Mouse (Mus musculus) hindbrain, embryonic 12.5 days (tissue): Measurements from ENCODE around the gene Wdr92. TPM values are rescaled to one million over a fixed set of nuclear protein-coding genes. Genes with fewer than 3 reads are reported as not detected.
A peak's percentile ranks its signal among the peaks of the same experiment; 100 is the strongest.

ENCODE experiments used
- ATAC-seq: fragments of 200-750 bp; cut with Nextera tagmentation; 2 replicates; pipeline ENCODE4 v1.8.0; 2017; ENCODE audit warnings: moderate TSS enrichment; ENCODE audit not compliant: low FRiP score
- H3K27ac ChIP-seq: fragments of 300-500 bp; sonication (generic); 2 replicates; pipeline ENCODE4 v1.5.1; 2016; ENCODE audit warnings: mild to moderate bottlenecking
- H3K27me3 ChIP-seq: fragments of 300-500 bp; sonication (generic); 2 replicates; pipeline ENCODE4 v1.6.1; 2016; ENCODE audit warnings: mild to moderate bottlenecking
- H3K36me3 ChIP-seq: fragments of 300-500 bp; sonication (generic); 2 replicates; pipeline ENCODE4 v1.6.1; 2016; ENCODE audit warnings: mild to moderate bottlenecking
- H3K4me1 ChIP-seq: fragments of 300-500 bp; sonication (generic); 2 replicates; pipeline ENCODE4 v1.6.1; 2016
- H3K4me2 ChIP-seq: fragments of 300-500 bp; sonication (generic); replicated peaks from 2 replicates; pipeline ENCODE4 v1.6.1; 2016; ENCODE audit warnings: mild to moderate bottlenecking
- H3K4me3 ChIP-seq: fragments of 300-500 bp; sonication (generic); 2 replicates; pipeline ENCODE4 v1.5.1; 2016; ENCODE audit warnings: mild to moderate bottlenecking
- H3K9ac ChIP-seq: fragments of 300-500 bp; sonication (generic); 2 replicates; pipeline ENCODE4 v1.6.1; 2016; ENCODE audit warnings: mild to moderate bottlenecking, moderate library complexity
- H3K9me3 ChIP-seq: fragments of 300-500 bp; sonication (generic); replicated peaks from 2 replicates; pipeline ENCODE4 v1.6.1; 2016; ENCODE audit warnings: mild to moderate bottlenecking
- WGBS: fragments of 180-500 bp; shearing (Covaris S2); methylation state at CpG from one replicate; pipeline ENCODE4 v1.1.7; 2016; 5-methylcytosine and 5-hydroxymethylcytosine counted together
- polyA plus RNA-seq: library from polyadenylated mRNA; unstranded; fragments of >200 nt; fragmentation: Nextera tagmentation; extraction: Ambion mirVana; gene quantifications from 2 replicates; pipeline ENCODE4 v1.2.1, GENCODE M21; 2016

The Wdr92 gene
- polyA plus RNA-seq, 1 experiment from 2014 or later = 26.3 TPM

DNA sequence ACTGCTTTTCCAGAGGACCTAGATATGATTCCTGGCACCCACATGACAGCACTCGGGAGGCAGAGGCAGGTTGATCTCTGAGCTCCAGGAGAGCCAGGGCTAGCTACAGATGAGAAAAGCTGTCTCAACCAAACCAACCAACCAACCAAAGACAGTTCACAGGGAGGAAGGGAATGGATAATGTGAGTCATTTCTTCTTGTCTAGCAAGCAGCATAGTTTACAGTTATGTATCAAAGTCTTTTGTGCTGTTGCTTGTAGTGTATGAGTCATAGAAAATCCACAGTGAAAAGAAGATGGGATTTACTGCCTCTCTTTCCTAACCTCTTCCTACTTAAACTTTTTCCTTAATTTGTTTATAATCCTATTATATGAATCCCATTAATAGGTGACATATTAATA, 5.3 kb upstream of the Wdr92 start:
- no peak for ATAC-seq
- Histone ChIP-seq H3K4me1 (peaks cover 4% of the 10 kb centered on the region; the same call in 1 of the 2 replicates), H3K9ac (no peak overlapping the region), H3K36me3 (peaks cover 5% of the 10 kb centered on the region; the same call in 1 of the 2 replicates), H3K4me3 (no peak overlapping the region), H3K27me3 (no peaks in the 10 kb centered on the region), H3K27ac (no peak overlapping the region), H3K4me2 (no peak overlapping the region), H3K9me3 (0 out of 2 replicates have a peak, but pooled peaks cover 4% of the 10 kb centered on the region)
- 96% methylated on average over 1 of the region's 1 CpGs for WGBS

- H3K4me2 ChIP-seq = no peak overlapping the region
- H3K4me1 ChIP-seq = peaks cover 4% of the 10 kb centered on the region; the same call in 1 of the 2 replicates
- WGBS = 91% methylated on average over 3 of the region's 3 CpGs
- H3K27ac ChIP-seq = no peak overlapping the region
- no peaks in the 10 kb centered on the region for H3K9me3 ChIP-seq
- no peak overlapping the region for H3K9ac ChIP-seq
- ATAC-seq = no peak
- H3K27me3 ChIP-seq = no peaks in the 10 kb centered on the region
- H3K4me3 ChIP-seq = no peak overlapping the region
- no peaks in the 10 kb centered on the region for H3K36me3 ChIP-seq
These were observed 1.2 kb upstream of the Wdr92 start for GRCm38 (mm10) chr11:17180753-17181152.

DNA sequence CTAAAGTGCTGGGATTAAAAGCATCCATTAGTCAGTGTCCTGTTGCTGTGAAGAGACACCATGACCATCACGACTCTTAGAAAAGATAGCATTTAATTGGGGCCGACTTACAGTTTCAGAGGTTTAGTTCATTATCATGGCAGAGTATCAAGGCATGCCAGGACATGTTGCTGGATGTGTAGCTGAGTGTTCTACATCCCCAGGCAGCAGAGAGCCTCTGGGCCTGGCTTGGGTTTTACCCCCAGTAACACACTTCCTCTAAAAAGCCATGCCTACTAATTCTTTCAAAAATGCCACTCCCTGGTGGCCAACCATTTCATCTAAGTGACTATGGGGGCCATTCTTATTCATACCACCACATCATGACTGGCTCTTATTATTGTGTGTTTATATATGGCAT, 1.3 kb downstream of the Wdr92 start:
- ATAC-seq = no peak
- WGBS = 92% methylated on average over 2 of the region's 2 CpGs
- Histone ChIP-seq H3K27ac (no peak overlapping the region), H3K27me3 (no peaks in the 10 kb centered on the region), H3K4me2 (no peak overlapping the region), H3K4me3 (no peak overlapping the region), H3K9me3 (no peaks in the 10 kb centered on the region), H3K36me3 (no peaks in the 10 kb centered on the region), H3K9ac (no peak overlapping the region), H3K4me1 (peaks cover 4% of the 10 kb centered on the region; the same call in 1 of the 2 replicates)

DNA sequence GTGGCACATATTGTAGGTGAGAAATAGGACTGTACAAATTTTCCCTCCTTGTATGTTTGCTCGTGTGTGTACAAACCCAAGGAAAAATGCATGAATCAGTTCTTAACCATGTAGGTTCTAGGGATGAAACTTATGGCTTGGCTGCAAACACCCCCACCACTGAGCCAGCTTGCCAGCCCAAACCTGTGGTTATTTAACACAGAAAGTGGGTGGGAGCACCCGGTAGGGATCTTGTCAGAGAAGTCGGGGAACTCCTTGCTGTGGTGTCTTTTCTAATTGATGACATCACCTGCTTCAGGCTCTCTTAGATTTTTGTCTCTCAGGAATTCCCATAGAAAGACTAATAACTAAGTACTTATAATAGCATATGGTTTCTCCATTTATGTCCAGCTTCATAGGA, 5.7 kb downstream of the Wdr92 start:
- H3K4me3 ChIP-seq = no peak overlapping the region
- ATAC-seq = no peak
- no peaks in the 10 kb centered on the region for H3K27me3 ChIP-seq
- H3K36me3 ChIP-seq = no peaks in the 10 kb centered on the region
- no peak overlapping the region for H3K4me2 ChIP-seq
- H3K9me3 ChIP-seq = no peaks in the 10 kb centered on the region
- no peak overlapping the region for H3K9ac ChIP-seq
- H3K4me1 ChIP-seq = no peaks in the 10 kb centered on the region
- WGBS = 84% methylated on average over 3 of the region's 3 CpGs
- H3K27ac ChIP-seq = no peak overlapping the region

GRCm38 (mm10) chr11:17188786-17189185, 6.9 kb downstream of the Wdr92 start:
- Histone ChIP-seq H3K4me1 (no peaks in the 10 kb centered on the region), H3K27me3 (no peaks in the 10 kb centered on the region), H3K4me3 (no peak overlapping the region), H3K9ac (no peak overlapping the region), H3K9me3 (no peaks in the 10 kb centered on the region), H3K27ac (no peak overlapping the region), H3K36me3 (no peaks in the 10 kb centered on the region), H3K4me2 (no peak overlapping the region)
- 32% methylated on average over 3 of the region's 3 CpGs for WGBS
- ATAC-seq = no peak

DNA sequence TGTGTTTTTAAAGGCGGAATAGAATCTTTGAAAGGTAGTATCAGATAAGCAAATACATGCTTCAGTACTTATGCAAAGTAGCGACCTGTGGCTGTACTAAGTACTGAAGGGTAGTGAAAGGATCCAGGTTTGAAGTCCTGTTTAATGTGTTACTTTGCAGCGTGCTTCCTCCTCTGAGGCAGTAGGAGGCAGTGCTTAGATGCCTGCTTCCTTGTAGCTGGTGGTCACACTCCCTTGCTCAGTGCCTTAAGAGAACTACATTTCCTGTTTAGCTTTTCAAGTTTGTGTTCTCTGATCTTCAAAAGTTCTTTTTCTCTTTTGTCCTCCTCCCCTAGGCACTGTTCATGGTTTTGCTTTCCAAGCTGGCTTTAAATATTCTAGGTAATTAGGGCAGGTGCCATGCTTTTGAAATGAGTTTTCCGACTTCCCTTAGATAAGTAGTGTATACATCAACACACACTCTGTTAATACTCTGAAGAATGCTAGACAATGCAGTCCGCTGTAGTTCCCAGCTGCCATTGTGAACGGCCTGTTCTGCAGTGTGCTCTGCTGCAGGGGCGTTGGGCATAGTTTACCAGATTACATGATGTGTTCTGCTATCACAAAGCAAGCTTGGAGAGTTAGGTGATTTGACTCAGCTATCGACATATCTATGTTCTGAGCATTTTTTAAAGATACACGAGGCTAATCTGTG, 10.4 kb downstream of the Wdr92 start:
- 82% methylated on average over 9 of the region's 9 CpGs for WGBS
- no peak for ATAC-seq
- H3K27me3 ChIP-seq = no peaks in the 10 kb centered on the region

GRCm38 (mm10) chr11:17199170-17199569, 17.3 kb downstream of the Wdr92 start:
- Histone ChIP-seq H3K27me3 (no peaks in the 10 kb centered on the region), H3K9me3 (no peaks in the 10 kb centered on the region), H3K4me1 (no peaks in the 10 kb centered on the region), H3K4me3 (no peak overlapping the region), H3K9ac (no peak overlapping the region), H3K4me2 (no peak overlapping the region), H3K27ac (no peak overlapping the region), H3K36me3 (peaks cover 55% of the 10 kb centered on the region)
- ATAC-seq = no peak
- 91% methylated on average over 5 of the region's 5 CpGs for WGBS

More for the DNA sequence above, 10.4 kb downstream of the Wdr92 start:
- no peak overlapping the region for H3K4me2 ChIP-seq
- no peaks in the 10 kb centered on the region for H3K4me1 ChIP-seq
- H3K4me3 ChIP-seq = no peak overlapping the region
- H3K9me3 ChIP-seq = no peaks in the 10 kb centered on the region
- peaks cover 23% of the 10 kb centered on the region for H3K36me3 ChIP-seq
- H3K9ac ChIP-seq = no peak overlapping the region
- no peak overlapping the region for H3K27ac ChIP-seq

DNA sequence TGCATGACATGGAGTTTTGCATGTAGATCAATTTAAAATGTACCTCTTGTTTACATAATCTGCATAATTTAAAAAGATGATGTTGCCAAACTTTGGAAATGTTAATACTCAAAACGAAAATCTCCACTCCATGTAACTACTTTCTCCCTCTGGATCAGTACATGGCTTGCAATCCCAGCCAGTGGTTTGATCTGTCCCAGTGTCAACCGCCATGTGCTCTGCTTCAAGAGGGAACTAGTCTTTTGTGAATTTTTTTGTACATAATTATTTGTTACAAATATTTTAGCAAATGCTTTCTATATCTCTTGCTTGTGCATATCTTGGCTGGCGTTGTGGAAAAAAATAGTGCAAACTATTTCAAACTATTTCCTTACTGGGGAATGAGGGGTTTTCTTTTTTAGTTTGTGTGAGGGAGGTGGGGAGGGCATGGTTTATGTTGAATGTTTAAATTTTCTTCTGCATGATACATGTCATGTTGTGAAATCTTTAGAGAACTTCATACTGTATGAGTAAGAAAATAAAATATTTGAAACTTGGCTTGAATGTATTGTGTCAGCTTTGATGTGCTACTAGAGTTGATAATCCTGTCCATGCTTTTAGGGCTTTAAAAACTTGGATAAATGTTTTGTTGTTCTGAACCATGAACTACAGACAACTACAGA, 18.1 kb downstream of the Wdr92 start:
- Histone ChIP-seq H3K4me1 (no peaks in the 10 kb centered on the region), H3K27me3 (no peaks in the 10 kb centered on the region), H3K27ac (no peak overlapping the region), H3K9ac (no peak overlapping the region), H3K4me3 (no peak overlapping the region), H3K4me2 (no peak overlapping the region), H3K9me3 (no peaks in the 10 kb centered on the region), H3K36me3 (peaks cover 58% of the 10 kb centered on the region)
- 95% methylated on average over 3 of the region's 3 CpGs for WGBS
- ATAC-seq = no peak

- ATAC-seq = no peak
- WGBS = 92% methylated on average over 4 of the region's 4 CpGs
- no peaks in the 10 kb centered on the region for H3K27me3 ChIP-seq
- no peak overlapping the region for H3K27ac ChIP-seq
- no peaks in the 10 kb centered on the region for H3K9me3 ChIP-seq
- H3K4me1 ChIP-seq = no peaks in the 10 kb centered on the region
- no peak overlapping the region for H3K9ac ChIP-seq
- H3K4me3 ChIP-seq = no peak overlapping the region
- H3K4me2 ChIP-seq = no peak overlapping the region
- H3K36me3 ChIP-seq = peaks cover 50% of the 10 kb centered on the region
These were observed 19.0 kb downstream of the Wdr92 start for GRCm38 (mm10) chr11:17200936-17201335.

DNA sequence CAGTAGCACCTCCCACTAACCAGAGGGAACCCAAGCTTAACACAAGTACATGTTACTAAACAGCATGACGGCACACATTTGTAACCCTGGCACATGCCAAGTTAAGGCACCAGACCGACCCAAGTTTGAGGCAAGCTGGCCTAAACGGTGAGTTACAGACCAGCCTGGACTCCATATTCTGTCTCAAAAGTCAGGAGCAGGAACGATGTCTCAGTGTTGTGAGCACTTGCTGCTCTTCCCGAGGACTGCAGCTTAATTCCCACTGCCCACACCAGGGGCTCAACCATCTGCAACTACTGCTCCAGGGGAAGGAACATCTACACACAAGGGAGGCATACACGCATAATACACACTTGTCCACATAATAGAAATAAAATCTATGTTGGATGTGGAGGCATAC, 20.6 kb downstream of the Wdr92 start:
- Histone ChIP-seq H3K9me3 (no peaks in the 10 kb centered on the region), H3K36me3 (peaks cover 43% of the 10 kb centered on the region), H3K27me3 (no peaks in the 10 kb centered on the region), H3K4me2 (no peak overlapping the region), H3K27ac (no peak overlapping the region), H3K4me1 (no peaks in the 10 kb centered on the region), H3K9ac (no peak overlapping the region), H3K4me3 (no peak overlapping the region)
- no peak for ATAC-seq
- 92% methylated on average over 6 of the region's 6 CpGs for WGBS

- Histone ChIP-seq H3K27ac (peak within 1 kb of the TSS; percentile 73), H3K27me3 (no peaks in the 10 kb centered on the region), H3K4me1 (peaks cover 22% of the 10 kb centered on the region), H3K36me3 (peaks cover 18% of the 10 kb centered on the region), H3K9me3 (no peaks in the 10 kb centered on the region), H3K9ac (peak within 1 kb of the TSS; percentile 70), H3K4me2 (peak within 1 kb of the TSS; percentile 61), H3K4me3 (peak within 1 kb of the TSS; percentile 89)
- under 1% methylated on average over 56 of the region's 65 CpGs for WGBS
- ATAC-seq = peak; percentile 99
These were observed 29.6 kb downstream of the Wdr92 start, which contains the start of gene Pno1 for GRCm38 (mm10) chr11:17211258-17212140. Gene Pno1, minus strand, starts transcription at chr11:17211568.

- Histone ChIP-seq H3K4me2 (peak overlapping the region; percentile 61), H3K9me3 (no peaks in the 10 kb centered on the region), H3K36me3 (peaks cover 16% of the 10 kb centered on the region), H3K27me3 (no peaks in the 10 kb centered on the region), H3K27ac (peak overlapping the region; percentile 73), H3K9ac (peak overlapping the region; percentile 70), H3K4me1 (peaks cover 22% of the 10 kb centered on the region), H3K4me3 (peak overlapping the region; percentile 89)
- ATAC-seq = no peak
- WGBS = 3% methylated on average over 10 of the region's 10 CpGs
These were observed 30.2 kb downstream of the Wdr92 start for GRCm38 (mm10) chr11:17212141-17212495.
